Mouse (Mus musculus): ENCODE measurements at regions not wholly inside any gene's neighbourhood (a gene's known extent, or its start where the extent isn't known, plus 50 kb on each side); places are given as distances from the start of the nearest gene placed in this dataset.

GRCm38 (mm10) chr19:21174636-21175035 is 97.4 kb upstream of the Zfand5 start:
- TF ChIP-seq POLR2A (IDR thresholded peaks at IDR 0.05; ENCODE audit: borderline replicate concordance, extremely low read depth, low read depth, low read length) (no peak), CTCF (IDR thresholded peaks at IDR 0.05; ENCODE audit: insufficient read depth, low read length) (no peak)

Measured in lung, adult 2 months (tissue).